Mouse (Mus musculus): ENCODE results near the gene Strbp.

DNA sequence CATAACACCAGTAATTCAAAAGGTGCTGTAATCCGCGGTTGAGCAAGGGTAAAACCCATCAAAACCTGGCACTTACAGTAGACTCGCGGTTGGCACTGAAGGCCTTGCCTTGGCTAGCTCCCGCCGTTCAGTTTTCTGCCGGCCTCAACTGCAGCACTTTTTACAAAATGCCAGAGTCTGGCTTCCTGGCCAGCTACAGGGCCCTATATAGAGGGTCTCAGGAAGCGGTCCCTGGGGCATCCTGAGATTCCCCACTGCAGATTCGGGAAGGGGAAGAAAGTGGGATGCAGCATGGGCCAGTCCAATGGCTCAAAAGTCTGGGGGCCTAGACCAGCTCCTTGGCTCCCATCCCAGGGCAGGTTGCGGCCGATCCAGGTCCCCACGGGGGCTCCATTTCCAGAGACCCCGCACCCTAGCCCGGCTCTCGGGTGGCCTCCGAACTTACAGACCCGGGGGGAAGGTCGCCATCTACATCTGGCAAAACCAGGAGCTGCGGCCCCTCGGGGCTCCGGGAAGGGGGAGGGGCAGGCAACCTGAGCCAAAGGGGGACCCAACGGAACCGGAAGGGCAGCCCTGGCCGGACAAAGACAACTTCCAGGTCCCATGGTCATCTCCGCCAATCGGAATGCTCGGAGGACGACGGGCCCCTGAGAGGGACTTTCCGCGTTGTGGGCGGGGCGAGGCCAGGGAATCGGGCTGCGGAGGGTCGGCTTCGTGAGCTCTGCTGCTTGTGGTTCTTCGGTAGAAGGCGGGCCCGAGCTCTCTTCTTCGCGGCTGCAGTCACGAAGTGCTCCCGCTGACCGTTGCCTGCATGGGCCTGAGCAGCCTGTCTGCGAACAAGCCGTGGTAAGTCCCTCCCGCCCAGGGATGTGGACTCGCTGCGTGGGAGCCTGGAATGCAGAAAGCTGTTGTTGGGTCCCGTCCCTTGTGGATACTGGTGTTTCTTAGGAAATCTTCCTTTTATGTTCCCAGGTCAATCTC, 260.8 kb downstream of the Strbp start, which contains the start of the genes Zbtb26, Zbtb6 and Rabgap1:
- TF ChIP-seq CTCF (IDR thresholded peaks at IDR 0.05; ENCODE audit: extremely low read depth, insufficient read depth, insufficient read length, insufficient replicate concordance): no peak
- peak; percentile 57; the same call in 1 of the 2 replicates for TF ChIP-seq POLR2A (IDR thresholded peaks at IDR 0.05; ENCODE audit: low read depth, low read length)
